Mouse (Mus musculus): ENCODE data around the gene Lrrfip2.

Lrrfip2 gene

GRCm38 (mm10) chr9:111221580-111221979, 104.2 kb downstream of the Lrrfip2 start:
- DNase-seq (ENCODE audit: low spot score in 2 of 2) = no peak

- DNase-seq (ENCODE audit: low spot score in 2 of 2) = no peak
Observed at GRCm38 (mm10) chr9:111223406-111223805, 106.0 kb downstream of the Lrrfip2 start.

GRCm38 (mm10) chr9:111228446-111228845, 111.1 kb downstream of the Lrrfip2 start:
- no peak for DNase-seq (ENCODE audit: low spot score in 2 of 2)

GRCm38 (mm10) chr9:111234701-111235100, 117.3 kb downstream of the Lrrfip2 start:
- DNase-seq (ENCODE audit: low spot score in 2 of 2) = no peak

- no peak for DNase-seq (ENCODE audit: low spot score in 2 of 2)
Observed at GRCm38 (mm10) chr9:111237726-111238125, 120.3 kb downstream of the Lrrfip2 start.

- DNase-seq (ENCODE audit: low spot score in 2 of 2) = no peak
Observed at GRCm38 (mm10) chr9:111239821-111240220, 122.4 kb downstream of the Lrrfip2 start.

- DNase-seq (ENCODE audit: low spot score in 2 of 2) = no peak
Observed at GRCm38 (mm10) chr9:111243384-111243783, 126.0 kb downstream of the Lrrfip2 start.

GRCm38 (mm10) chr9:111245546-111245945, 128.2 kb downstream of the Lrrfip2 start:
- DNase-seq (ENCODE audit: low spot score in 2 of 2) = no peak

- no peak for DNase-seq (ENCODE audit: low spot score in 2 of 2)
Observed at GRCm38 (mm10) chr9:111247682-111248246, 130.4 kb downstream of the Lrrfip2 start.

- DNase-seq (ENCODE audit: low spot score in 2 of 2) = no peak
Observed at GRCm38 (mm10) chr9:111252161-111252869, 134.9 kb downstream of the Lrrfip2 start.

GRCm38 (mm10) chr9:111260360-111260985, 143.1 kb downstream of the Lrrfip2 start:
- DNase-seq (ENCODE audit: low spot score in 2 of 2) = no peak

- DNase-seq (ENCODE audit: low spot score in 2 of 2) = no peak
Observed at GRCm38 (mm10) chr9:111261356-111261755, 144.0 kb downstream of the Lrrfip2 start.

- no peak for DNase-seq (ENCODE audit: low spot score in 2 of 2)
Observed at GRCm38 (mm10) chr9:111267998-111268397, 150.6 kb downstream of the Lrrfip2 start.

- no peak for DNase-seq (ENCODE audit: low spot score in 2 of 2)
Observed at GRCm38 (mm10) chr9:111270606-111271005, 153.2 kb downstream of the Lrrfip2 start.

GRCm38 (mm10) chr9:111271056-111271433, 153.7 kb downstream of the Lrrfip2 start:
- no peak for DNase-seq (ENCODE audit: low spot score in 2 of 2)

- DNase-seq (ENCODE audit: low spot score in 2 of 2) = peak; percentile 97 to 99
Observed at GRCm38 (mm10) chr9:111271434-111272160, 154.2 kb downstream of the Lrrfip2 start, which contains the start of the genes Mlh1 and Epm2aip1. Gene Mlh1 (minus strand): TSS chr9:111271791. Gene Epm2aip1 (plus strand): TSS chr9:111271929.

GRCm38 (mm10) chr9:111272356-111272755, 155.0 kb downstream of the Lrrfip2 start:
- no peak for DNase-seq (ENCODE audit: low spot score in 2 of 2)

GRCm38 (mm10) chr9:111272996-111273785, 155.8 kb downstream of the Lrrfip2 start:
- DNase-seq (ENCODE audit: low spot score in 2 of 2) = peak in 1 of 2 experiments; percentile 7

- DNase-seq (ENCODE audit: low spot score in 2 of 2) = no peak
Observed at GRCm38 (mm10) chr9:111273958-111274357, 156.6 kb downstream of the Lrrfip2 start.

GRCm38 (mm10) chr9:111275156-111275555, 157.8 kb downstream of the Lrrfip2 start:
- no peak for DNase-seq (ENCODE audit: low spot score in 2 of 2)
